Mouse (Mus musculus) mesoderm, embryonic 11.5 days (tissue): ENCODE measurements around the gene Atg4c.

ENCODE experiments used
- DNase-seq: peaks from one replicate; pipeline ENCODE4 v3.0.0-alpha.2; 2012; ENCODE audit warnings: low read depth, low spot score

Gene Atg4c

DNA sequence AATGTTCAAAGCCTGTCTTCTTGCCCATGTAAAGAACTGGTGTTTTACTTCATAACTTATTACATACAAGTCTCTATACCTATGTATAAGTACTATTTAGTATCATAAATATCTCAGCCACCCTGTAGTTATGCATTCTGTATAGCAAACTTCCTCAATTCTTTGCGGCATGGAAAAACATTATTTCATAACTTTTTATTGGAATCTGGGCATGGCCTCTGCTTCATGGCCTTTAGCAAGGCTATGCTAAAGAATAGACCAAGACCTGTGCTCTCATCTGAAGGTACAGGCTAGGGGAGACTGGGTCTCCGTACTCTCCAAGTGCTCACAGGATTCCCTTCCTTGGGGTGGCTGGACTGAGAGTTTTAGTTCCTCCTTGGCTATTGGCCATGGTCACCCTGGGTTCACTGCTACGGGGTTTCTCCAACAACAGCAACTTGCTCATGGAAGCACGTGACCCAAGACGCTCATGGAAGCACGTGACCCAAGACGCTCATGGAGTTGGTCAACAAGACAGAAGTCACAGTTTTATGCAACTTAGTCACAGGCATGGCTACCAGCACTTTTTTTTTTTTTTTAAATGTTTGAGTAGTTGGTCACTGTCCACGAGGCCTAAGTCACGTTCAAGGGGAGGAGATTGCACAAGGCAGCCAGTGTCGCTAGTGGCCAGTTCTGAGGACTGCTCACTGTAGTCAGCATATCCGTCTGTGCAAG lies 7.2 kb upstream of the Atg4c start:
- no peak for DNase-seq

GRCm38 (mm10) chr4:99192640-99193039 lies 1.1 kb upstream of the Atg4c start:
- DNase-seq: no peak

DNA sequence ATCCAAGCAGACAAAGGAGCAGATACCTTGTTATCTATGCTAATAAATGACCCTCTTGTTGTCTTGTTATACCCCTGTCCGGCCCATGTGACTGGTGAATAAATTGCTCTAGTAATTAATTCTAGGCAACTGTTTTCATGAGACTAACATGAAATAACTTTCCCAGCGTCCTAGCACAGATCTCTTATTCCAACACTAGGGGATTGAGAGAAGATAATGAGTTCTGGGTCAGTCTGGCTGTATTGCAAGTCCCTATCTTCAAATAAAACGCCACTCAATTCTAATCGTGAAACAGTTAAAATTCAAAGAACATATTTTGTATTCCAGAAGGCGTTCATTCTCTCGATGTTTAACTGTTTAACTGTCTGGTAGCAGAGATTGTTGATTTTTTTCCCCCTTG lies 520 bp upstream of the Atg4c start:
- DNase-seq: no peak

- peak; percentile 41 for DNase-seq
These were observed 1.1 kb downstream of the Atg4c start for GRCm38 (mm10) chr4:99194826-99195225.

DNA sequence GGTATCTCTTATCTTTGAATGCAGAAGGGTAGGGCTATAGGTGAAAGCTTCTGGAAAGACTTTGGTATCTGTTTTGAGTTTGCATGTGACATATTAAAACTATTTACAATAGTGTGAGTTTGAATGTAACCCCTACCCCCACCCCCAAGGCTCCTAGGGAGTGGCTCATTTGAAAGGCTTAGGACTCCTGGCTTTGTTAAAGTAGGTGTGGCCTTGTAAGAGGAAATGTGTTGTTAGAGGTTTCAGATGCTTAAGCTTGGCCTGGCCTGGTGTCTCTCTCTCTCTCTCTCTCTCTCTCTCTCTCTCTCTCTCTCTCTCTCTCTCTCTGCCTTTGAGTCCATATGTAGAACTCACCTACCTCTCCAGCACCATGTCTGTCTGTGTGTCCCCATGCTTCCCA lies 5.0 kb downstream of the Atg4c start:
- DNase-seq: no peak

DNA sequence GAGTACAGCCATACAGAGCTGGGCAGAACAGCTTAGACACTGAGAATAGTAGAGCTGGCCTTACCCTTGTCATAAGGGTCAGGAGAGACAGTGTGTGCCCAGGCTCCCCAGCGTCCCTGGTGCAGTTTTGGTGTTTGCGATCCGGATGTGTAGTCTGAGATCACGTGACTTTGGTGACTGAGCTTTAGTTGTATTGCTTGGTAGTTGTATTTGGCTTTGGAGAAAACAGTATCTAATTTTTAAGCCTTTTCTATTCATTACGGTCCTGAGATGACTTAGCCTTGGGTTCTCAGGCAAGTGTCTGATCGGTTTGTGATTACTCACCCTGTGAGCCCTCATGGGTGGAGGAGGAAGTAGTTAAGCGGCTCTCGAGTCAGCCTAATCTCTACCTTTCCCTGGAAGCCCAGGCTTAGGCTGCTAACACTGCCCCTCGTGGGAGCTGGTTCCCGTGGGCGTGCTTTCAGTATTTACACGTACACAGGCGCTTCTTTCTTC lies 6.1 kb downstream of the Atg4c start:
- DNase-seq: no peak

- no peak for DNase-seq
These were observed 6.8 kb downstream of the Atg4c start for GRCm38 (mm10) chr4:99200383-99201136.

GRCm38 (mm10) chr4:99205773-99206172 lies 12.0 kb downstream of the Atg4c start:
- DNase-seq: no peak

- DNase-seq: no peak
These were observed 12.6 kb downstream of the Atg4c start for GRCm38 (mm10) chr4:99206356-99206755.

DNA sequence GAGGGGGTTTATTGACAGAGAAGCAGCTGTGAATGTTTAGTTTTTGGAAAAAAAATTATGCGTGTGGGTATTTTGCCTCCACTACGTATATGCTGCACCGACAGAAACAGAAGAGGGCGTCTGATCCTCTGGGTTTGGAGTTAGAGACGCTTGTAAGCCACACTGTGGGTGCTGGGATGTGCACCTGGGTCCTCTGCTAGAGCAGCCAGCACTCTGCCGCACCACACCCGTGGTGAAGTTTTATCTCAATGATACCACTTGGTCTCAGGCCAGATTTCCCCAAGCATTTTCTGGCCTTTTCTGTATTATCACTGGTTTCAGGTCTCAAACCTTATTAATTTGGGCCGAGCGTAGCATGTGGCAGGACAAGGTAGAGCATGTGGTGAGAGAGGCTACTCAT lies 16.4 kb downstream of the Atg4c start:
- DNase-seq: no peak

DNA sequence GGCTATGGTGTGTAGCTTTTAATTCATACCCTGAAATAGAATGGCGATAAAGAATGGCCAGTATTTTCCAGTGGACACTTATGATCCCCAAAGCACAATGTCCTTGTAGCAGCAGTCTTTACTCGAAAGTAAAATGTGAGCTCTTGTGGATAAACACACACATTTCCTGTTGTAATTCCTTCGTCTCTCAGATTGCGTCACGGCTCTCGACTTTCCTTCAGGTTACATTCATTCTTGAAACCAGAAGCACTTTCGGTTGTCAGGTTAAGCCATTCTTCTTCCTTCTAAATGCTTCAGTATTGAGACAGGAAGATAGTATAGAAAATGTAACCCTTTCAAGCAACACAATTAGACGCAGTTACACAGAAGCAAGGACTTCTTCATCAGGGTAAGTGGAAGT lies 17.9 kb downstream of the Atg4c start:
- no peak for DNase-seq

GRCm38 (mm10) chr4:99213123-99213522 lies 19.4 kb downstream of the Atg4c start:
- DNase-seq: no peak

DNA sequence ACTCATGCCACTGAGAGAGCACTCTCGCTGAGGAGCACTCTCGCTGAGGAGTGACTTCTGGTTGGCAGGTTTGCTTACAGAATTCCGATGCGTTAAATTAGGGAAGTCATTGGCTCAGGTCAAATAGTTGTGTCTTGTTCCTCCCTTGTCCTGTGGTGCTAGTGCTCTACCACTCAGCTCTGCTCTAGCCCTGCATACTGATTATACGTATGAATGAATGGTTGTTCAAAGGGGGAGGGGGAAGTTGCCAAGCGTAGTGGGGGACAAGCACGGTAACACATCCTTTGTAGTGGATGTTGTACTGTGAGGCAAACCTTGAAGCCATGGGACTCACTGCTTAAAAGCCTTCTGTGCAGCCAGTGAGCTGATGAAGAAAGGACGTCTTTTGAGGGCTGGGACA lies 28.5 kb downstream of the Atg4c start:
- no peak for DNase-seq

DNA sequence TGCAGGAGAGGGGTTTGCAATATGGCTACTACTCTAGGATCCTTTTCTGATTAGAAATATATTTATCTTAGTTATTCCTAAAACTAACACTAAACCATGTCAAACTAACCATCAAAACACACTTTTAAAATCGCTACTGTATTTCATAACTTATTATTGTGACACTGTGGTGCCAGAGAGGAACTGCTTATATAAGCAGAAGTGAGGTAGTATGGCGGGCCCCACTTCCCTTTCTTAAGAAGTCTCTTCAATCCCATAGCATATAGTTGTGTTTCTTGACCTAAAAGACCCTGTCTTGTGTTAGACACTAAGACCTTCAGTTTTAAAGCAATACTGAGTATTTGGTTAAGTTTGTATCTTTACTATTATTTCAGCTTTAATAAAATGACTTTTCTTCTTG lies 31.1 kb downstream of the Atg4c start:
- no peak for DNase-seq

DNA sequence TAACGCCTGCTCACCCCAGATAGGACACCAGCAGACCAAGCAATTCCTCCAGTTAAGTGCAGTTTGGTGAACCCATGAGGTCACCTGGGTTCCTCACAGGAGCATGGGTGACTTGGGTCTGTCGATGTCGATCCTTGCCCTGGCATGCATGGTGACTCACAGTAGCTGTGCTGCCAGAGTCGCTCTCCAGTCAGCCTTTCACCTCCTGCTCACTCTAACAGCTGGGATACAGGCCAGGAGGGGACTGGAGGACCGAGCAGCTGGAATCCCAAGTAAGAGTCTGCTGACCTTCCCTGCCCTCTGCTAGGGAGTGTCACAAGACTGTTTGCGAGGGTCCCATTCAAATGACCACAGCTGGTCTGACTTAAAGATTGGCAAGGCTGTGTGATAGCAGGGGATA lies 33.5 kb downstream of the Atg4c start:
- DNase-seq: no peak

DNA sequence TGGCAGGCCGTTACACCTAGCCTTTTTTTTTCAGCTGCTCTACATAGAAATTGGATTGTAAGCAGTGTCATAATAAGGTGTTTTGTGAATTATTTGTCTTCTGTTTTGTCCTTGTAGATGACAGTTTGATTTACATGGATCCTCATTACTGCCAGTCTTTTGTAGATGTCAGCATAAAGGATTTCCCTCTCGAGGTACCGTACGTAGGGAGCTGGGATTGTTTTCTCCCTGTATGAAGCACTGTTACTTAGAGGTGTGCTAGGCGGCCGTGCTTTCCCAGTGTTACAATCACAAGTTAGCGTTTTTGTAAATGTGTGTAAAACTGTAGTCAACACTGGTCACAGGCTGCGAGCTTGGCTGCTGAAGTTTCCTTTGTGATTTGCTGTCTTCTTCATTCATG lies 35.6 kb downstream of the Atg4c start:
- DNase-seq: no peak

DNA sequence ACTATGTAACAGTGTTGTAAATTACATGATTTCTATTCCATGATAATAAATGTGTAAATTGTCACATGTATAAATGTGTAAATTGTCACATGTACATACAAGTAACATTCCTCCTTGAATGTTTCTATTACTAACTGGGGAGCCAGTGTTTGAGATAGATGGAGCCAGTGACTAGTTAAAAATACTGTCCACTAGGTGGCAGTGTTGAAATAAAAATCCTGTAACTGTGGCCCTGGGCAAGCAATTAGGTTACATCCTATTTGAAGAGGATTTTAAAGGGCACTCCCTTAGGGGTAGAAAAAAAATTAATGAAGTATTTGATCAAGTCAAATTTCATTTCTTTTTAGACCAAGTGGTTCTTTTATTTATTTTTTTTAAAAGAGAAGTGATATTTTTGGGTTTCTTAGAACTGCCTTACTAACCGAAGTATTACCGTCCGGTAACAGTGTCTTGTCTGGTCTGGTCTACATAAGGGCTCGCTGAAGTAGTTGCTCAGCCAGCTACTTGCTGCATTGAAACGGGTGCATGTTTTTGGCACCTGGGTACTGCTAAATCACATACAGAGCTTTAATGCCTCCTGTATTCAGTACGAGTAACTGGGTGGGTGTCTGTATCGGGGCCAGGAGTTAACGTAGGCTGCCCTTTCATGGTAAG lies 41.6 kb downstream of the Atg4c start:
- DNase-seq: peak; percentile 61

GRCm38 (mm10) chr4:99238305-99238704 lies 44.6 kb downstream of the Atg4c start:
- no peak for DNase-seq

- DNase-seq: no peak
These were observed 47.9 kb downstream of the Atg4c start for GRCm38 (mm10) chr4:99241674-99242073.

DNA sequence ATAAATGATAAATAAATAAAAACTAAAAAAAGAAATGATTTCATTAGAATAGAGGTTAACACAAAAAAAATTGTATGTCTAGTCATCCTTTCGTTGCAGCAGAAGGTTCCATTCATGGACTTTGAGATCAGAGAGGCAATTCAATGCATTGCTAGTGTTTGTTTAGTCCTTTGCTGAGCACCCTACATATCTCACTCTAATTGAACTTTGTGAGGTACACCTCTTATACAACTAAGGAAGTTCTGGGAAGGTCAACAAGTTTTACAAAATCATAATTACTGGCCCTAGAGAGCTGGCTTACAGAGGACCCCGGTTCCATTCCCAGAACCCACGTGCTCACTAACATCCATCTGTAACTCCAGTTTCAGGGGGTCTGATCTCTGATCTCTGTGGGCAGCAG lies 55.6 kb downstream of the Atg4c start:
- no peak for DNase-seq

DNA sequence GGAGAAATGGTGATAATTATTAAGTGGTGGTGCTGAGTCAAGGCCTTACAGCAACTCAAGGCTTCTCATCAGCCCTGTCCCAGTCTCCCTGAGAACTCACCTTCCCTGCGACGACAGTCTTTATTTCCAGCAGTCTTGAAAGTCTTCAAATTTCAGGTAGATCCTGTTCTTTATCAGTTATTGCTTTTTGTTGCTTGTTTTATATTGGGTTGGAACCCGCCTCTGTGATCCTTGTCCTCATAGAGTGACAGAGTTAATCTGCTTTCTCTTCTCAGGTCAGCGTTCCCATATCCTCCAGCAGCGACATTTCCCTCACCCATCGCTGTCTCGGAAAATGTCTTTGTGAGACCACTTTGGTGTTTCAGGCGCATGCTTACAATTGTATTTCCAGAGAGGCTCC lies 56.1 kb downstream of the Atg4c start:
- DNase-seq: no peak

GRCm38 (mm10) chr4:99252957-99253356 lies 59.2 kb downstream of the Atg4c start:
- no peak for DNase-seq

DNA sequence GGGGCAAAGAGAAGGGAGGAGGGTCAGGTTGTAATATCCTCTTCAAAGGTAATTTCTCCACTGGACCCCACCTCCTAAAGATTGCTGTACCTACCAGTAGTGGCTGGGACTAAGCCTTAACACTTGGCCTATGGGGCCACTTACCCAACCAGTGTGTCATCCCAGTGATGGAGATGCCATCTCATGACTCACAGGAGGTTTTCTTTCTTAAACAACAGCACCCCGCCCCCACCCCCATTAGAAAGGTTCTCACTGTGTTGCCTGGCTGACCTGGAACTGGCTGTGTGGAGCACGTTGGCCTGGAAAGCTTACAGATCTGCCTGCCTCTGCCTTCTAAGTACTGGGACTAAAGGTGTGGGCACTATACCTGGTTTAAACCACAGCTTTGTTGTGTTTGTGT lies 69.5 kb downstream of the Atg4c start:
- DNase-seq: no peak
